Mouse (Mus musculus) adrenal gland, postnatal 25 days (tissue): ENCODE data around the gene Gadd45gip1. TPM values are rescaled to one million over a fixed set of nuclear protein-coding genes. Genes with fewer than 3 reads are reported as not detected.
"Not testable (repeated sequence)": the region's sequence is repeated elsewhere in the genome, so short reads cannot be mapped to it uniquely, and the experiment has no call there.

Source experiments
- DNase-seq: peaks from one replicate; pipeline ENCODE4 v3.0.0; 2021; ENCODE audit warnings: mixed read lengths
- total RNA-seq: library from RNA; stranded (reverse); gene quantifications from 2 replicates; pipeline ENCODE4 v1.2.3, GENCODE M21; 2021

The Gadd45gip1 gene
- total RNA-seq, 1 experiment from 2014 or later: 55.1 TPM

GRCm38 (mm10) chr8:84797256-84797797, 34.0 kb upstream of the Gadd45gip1 start:
- DNase-seq: no peak

- no peak for DNase-seq
Measured at GRCm38 (mm10) chr8:84797971-84798370, 33.4 kb upstream of the Gadd45gip1 start.

- no peak for DNase-seq
Measured at GRCm38 (mm10) chr8:84798446-84799135, 32.7 kb upstream of the Gadd45gip1 start.

- peak; percentile 76 for DNase-seq
Measured at GRCm38 (mm10) chr8:84799136-84799931, 32.0 kb upstream of the Gadd45gip1 start.

GRCm38 (mm10) chr8:84799999-84800831, 31.1 kb upstream of the Gadd45gip1 start, which contains the start of gene Nfix:
TSS of gene Nfix (minus strand) at chr8:84800344.
- DNase-seq: peak; percentile 79

GRCm38 (mm10) chr8:84806031-84806430, 25.3 kb upstream of the Gadd45gip1 start:
- DNase-seq: no peak

GRCm38 (mm10) chr8:84809109-84809940, 22.0 kb upstream of the Gadd45gip1 start:
- no peak for DNase-seq

- DNase-seq: no peak
Measured at GRCm38 (mm10) chr8:84809941-84810280, 21.4 kb upstream of the Gadd45gip1 start.

GRCm38 (mm10) chr8:84810896-84811295, 20.4 kb upstream of the Gadd45gip1 start:
- DNase-seq: peak; percentile 95

- no peak for DNase-seq
Measured at GRCm38 (mm10) chr8:84811303-84811702, 20.0 kb upstream of the Gadd45gip1 start.

GRCm38 (mm10) chr8:84813059-84813458, 18.3 kb upstream of the Gadd45gip1 start:
- DNase-seq: peak; percentile 87

- no peak for DNase-seq
Measured at GRCm38 (mm10) chr8:84813830-84814229, 17.5 kb upstream of the Gadd45gip1 start.

- no peak for DNase-seq
Measured at GRCm38 (mm10) chr8:84814240-84814554, 17.1 kb upstream of the Gadd45gip1 start.

- DNase-seq: no peak
Measured at GRCm38 (mm10) chr8:84814555-84815441, 16.5 kb upstream of the Gadd45gip1 start.

- DNase-seq: peak; percentile 95
Measured at GRCm38 (mm10) chr8:84815547-84815946, 15.8 kb upstream of the Gadd45gip1 start.

GRCm38 (mm10) chr8:84816117-84816516, 15.2 kb upstream of the Gadd45gip1 start:
- no peak for DNase-seq

GRCm38 (mm10) chr8:84822723-84823122, 8.6 kb upstream of the Gadd45gip1 start, which contains the start of gene Dand5:
TSS of gene Dand5 (minus strand) at chr8:84822823.
- no peak for DNase-seq

- DNase-seq: peak; percentile 59
Measured at GRCm38 (mm10) chr8:84823653-84824052, 7.7 kb upstream of the Gadd45gip1 start.

GRCm38 (mm10) chr8:84825636-84826035, 5.7 kb upstream of the Gadd45gip1 start:
- no peak for DNase-seq

GRCm38 (mm10) chr8:84826518-84826917, 4.8 kb upstream of the Gadd45gip1 start:
- DNase-seq: not testable (repeated sequence)
